Mouse (Mus musculus): ENCODE measurements around the gene Kif21b. TPM values are rescaled to one million over a fixed set of nuclear protein-coding genes. Genes with fewer than 3 reads are reported as not detected.

Kif21b gene
- polyA plus RNA-seq, 1 experiment from 2014 or later, result 50.0 TPM

DNA sequence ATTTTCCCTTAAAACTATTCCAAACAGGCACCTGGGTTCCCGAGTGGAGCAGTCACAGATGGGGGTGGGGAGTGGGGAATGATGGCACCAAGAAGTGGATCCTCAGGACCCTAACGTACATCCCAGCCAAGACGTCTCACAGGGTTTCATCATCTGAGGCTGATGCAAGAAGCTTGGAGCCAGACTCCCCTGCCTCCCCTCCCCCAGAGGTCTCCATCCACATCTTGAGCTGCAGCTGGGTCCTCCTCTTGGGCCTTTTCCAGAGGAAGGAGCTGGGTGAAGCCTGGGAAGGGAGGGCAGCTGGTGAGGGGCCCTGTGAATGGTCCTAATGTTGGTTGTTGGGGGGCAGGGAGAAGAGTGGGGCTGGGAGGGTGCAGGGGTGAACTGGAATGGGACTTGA, 1.1 kb upstream of the Kif21b start:
- ATAC-seq (ENCODE audit: low FRiP score, low read depth), result no peak
- Histone ChIP-seq H3K9ac (peak overlapping the region; percentile 89), H3K4me1 (replicated peaks) (peaks cover 47% of the 10 kb centered on the region), H3K9me3 (no peaks in the 10 kb centered on the region), H3K27me3 (no peaks in the 10 kb centered on the region), H3K4me3 (peak overlapping the region; percentile 67), H3K27ac (replicated peaks) (peak overlapping the region; percentile 93), H3K36me3 (no peaks in the 10 kb centered on the region), H3K4me2 (peak overlapping the region; percentile 70)
- 40% methylated on average over 3 of the region's 3 CpGs for WGBS

DNA sequence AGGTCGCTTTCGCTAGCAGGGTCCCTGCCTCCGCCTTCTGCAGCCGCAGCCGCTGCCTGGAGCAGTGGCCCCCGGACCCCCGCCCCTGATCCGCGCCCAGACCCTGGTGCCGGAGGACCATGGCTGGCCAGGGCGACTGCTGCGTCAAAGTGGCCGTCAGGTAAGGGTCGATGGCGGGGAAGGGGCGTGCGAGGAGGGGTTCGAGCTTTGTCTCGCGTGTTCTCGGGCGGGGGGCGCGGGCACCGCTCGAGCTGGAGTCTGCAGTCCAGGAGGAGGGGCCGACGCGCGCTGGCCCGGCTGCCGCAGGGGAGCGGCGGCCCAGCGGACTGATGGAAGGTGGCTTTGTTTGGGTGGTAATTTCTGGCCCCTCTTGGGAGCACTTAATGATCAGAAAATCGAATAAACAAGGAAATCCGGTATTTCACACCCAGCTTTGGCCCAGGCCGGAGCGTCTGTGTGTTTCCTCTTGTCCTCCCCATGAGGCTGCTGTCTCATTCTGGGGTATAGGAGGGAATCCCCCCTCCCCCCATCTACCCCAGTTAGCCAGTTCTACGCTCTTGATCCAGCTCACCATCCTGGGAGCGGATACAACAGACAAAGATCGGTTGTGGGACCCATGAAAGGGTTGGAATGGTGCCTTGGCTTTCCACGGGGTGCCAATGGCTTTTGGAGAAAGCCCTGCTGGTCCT, 558 bp downstream of the Kif21b start:
- WGBS, result 0% methylated on average over 40 of the region's 43 CpGs
- H3K4me1 ChIP-seq (replicated peaks), result peaks cover 63% of the 10 kb centered on the region
- no peaks in the 10 kb centered on the region for H3K9me3 ChIP-seq
- ATAC-seq (ENCODE audit: low FRiP score, low read depth), result peak; percentile 33
- H3K9ac ChIP-seq, result peak overlapping the region; percentile 89
- peak overlapping the region; percentile 70 for H3K4me2 ChIP-seq
- H3K36me3 ChIP-seq, result no peaks in the 10 kb centered on the region
- peak overlapping the region; percentile 93 for H3K27ac ChIP-seq (replicated peaks)
- no peaks in the 10 kb centered on the region for H3K27me3 ChIP-seq
- peak overlapping the region; percentile 67 for H3K4me3 ChIP-seq

DNA sequence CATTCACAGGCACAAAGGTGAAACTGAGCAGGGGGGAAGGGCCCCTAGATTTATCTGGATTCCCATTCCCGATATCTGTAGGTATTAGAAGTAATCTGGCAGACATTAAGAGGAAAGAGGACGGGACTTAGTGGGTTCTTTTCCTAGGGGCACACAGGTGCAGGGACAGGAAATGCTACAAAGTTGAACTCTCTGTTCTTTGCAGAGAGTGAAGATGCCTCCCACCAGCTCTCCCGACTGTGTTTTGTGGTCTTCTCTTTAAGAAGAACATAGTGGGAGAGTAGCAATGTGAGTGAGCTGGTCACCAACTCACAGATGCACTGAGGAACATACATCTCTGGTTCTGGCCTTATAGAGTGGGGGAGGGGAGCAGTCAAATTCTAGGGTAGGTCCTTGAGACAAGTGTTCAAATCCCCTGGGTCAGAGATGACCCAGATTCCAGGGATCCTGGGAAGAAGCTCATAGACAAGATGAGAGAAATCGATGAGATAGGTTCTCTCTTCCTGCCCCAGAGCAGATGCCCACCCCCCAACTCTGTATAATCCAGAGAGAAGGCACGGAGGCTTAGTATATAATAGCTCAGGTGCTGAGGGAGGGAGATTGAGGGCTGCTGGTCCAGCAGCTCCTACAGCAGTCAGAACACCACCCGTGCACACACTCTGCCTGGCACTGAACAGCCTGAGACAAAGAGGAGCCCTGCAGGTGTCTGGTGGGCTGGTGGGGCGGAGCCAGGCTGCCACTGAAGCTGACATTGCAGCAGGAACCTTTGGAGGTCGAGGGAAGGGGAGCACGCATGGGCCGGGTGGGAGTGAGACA, 1.4 kb downstream of the Kif21b start:
- Histone ChIP-seq H3K4me1 (replicated peaks) (peaks cover 72% of the 10 kb centered on the region), H3K36me3 (no peaks in the 10 kb centered on the region), H3K27me3 (no peaks in the 10 kb centered on the region), H3K4me2 (peak overlapping the region; percentile 70), H3K27ac (replicated peaks) (peak overlapping the region; percentile 93), H3K9me3 (no peaks in the 10 kb centered on the region), H3K9ac (peak overlapping the region; percentile 89), H3K4me3 (peak overlapping the region; percentile 67)
- peak; percentile 25; the same call in 1 of the 2 replicates for ATAC-seq (ENCODE audit: low FRiP score, low read depth)
- 19% methylated on average over 10 of the region's 10 CpGs for WGBS

DNA sequence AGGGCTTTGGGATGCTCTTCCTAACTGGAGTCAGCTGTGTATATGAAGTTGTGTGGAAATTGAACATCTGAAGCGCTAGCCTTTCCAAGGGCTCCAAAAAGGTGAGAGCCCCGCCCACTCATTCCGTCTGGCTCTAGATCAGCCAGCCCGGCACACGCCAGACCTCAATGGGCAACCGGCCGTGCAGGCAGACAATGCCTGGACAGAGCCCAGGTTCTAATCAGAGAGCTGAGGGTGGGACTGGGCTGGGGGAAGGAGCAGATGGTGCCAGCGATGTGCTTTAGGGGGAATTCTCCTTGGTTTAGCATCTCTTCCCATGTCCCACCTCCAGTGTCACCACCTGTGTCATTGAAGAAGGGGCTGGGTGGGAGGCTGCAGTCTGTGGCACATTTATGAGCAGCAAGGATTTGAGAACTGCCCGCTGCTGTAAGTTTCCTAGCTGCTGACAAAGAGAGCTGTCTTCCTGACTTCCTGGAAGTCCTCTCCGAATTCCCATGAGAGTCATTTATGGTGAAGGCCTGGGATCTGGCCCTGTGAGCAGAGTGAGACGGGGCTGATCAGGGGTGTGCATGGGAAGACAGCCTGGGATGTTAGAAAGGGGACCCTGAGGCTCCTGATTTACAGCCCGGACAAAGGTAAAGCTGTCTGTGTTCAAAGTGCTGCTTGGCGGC, 2.5 kb downstream of the Kif21b start:
- no peak for ATAC-seq (ENCODE audit: low FRiP score, low read depth)
- Histone ChIP-seq H3K4me2 (peak overlapping the region; percentile 70), H3K9ac (peak overlapping the region; percentile 89), H3K9me3 (no peaks in the 10 kb centered on the region), H3K27ac (replicated peaks) (peak overlapping the region; percentile 93), H3K27me3 (no peaks in the 10 kb centered on the region), H3K4me3 (peak overlapping the region; percentile 67), H3K36me3 (no peaks in the 10 kb centered on the region), H3K4me1 (replicated peaks) (peaks cover 79% of the 10 kb centered on the region)
- WGBS, result 27% methylated on average over 13 of the region's 13 CpGs

DNA sequence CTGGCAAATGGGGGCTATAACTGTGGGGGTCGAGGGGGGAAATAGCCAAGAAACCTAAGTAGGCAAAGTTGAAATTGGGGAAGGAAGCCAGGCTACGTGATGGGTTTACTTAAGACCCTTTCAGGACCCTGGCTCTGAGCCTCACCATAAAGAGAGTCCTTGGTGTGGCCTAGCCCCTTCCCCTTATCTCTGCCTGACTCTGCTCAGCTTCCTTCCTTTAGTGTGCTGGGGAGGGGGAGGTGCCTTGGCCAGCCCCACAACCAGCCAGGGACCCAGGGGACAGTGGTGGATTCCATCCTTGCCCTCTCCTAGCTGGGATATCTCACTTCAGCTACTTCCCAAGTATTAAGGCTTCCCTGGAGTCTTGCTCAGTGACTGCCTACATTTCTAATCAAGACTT, 3.4 kb downstream of the Kif21b start:
- Histone ChIP-seq H3K27me3 (no peaks in the 10 kb centered on the region), H3K27ac (replicated peaks) (peak overlapping the region; percentile 93; the same call in 1 of the 2 replicates), H3K36me3 (no peaks in the 10 kb centered on the region), H3K9ac (peak overlapping the region; percentile 89), H3K4me3 (peak overlapping the region; percentile 67), H3K4me2 (peak overlapping the region; percentile 70), H3K4me1 (replicated peaks) (peaks cover 79% of the 10 kb centered on the region), H3K9me3 (no peaks in the 10 kb centered on the region)
- no peak for ATAC-seq (ENCODE audit: low FRiP score, low read depth)
- WGBS, result 77% methylated on average over 2 of the region's 2 CpGs

DNA sequence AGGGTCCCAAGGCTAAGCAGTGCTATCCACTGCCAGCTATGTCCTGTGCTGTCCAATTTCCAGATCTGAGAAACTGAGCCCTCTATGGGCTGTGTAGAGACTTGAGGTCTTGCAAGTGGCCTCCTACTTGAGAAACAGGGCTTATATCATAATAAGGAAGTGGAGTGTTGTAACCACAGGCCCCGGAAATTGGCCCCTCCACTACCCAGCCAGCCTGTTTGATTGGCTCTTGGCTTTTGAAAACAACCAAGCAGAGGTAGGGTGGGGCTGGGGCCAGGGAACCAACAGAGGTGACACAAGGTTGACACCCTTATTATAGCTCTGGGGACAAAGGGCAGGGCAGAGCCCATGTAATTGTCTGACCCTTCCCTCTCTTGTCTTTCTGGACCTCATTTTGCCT, 3.9 kb downstream of the Kif21b start:
- no peaks in the 10 kb centered on the region for H3K9me3 ChIP-seq
- ATAC-seq (ENCODE audit: low FRiP score, low read depth), result no peak
- no peak overlapping the region for H3K9ac ChIP-seq
- peak overlapping the region; percentile 70 for H3K4me2 ChIP-seq
- H3K36me3 ChIP-seq, result no peaks in the 10 kb centered on the region
- WGBS, result 42% methylated on average over 1 of the region's 1 CpGs
- H3K27ac ChIP-seq (replicated peaks), result no peak overlapping the region
- no peak overlapping the region; the same call in 1 of the 2 replicates for H3K4me3 ChIP-seq
- peaks cover 79% of the 10 kb centered on the region for H3K4me1 ChIP-seq (replicated peaks)
- no peaks in the 10 kb centered on the region for H3K27me3 ChIP-seq

DNA sequence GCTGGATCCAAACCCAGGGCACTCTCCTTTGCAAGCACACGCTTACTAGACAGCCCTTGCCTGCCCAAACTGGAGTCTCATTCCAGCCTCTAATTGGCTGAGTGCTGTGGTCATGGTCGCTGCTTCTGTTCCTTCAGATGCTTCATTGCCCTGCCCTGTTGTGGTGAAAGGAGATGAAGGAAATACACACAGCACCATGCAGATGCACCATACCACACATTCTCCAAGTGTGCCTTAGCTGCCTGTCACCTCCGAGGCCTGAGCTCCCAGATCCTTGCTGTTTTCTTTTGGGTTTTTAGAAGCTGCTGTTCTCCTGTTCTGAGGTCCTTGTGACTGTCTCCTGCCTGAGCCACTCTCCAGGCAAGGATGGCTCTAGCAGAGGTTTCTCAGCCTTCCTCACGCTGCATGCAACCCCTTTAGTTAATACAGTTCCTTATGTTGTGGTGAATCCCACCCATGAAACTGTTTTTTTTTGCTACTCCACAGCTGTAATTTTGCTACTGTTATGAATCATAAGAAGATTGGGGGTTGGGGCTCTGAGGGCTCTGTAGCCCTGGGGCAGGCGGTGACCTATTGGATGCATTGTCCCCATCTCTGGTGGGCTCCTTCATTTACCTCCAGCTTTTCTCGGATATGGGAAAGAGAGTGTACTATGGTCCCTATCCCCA, 4.7 kb downstream of the Kif21b start:
- Histone ChIP-seq H3K27ac (replicated peaks) (no peak overlapping the region), H3K4me3 (peak overlapping the region; percentile 4; the same call in 1 of the 2 replicates)
- WGBS, result 66% methylated on average over 6 of the region's 6 CpGs

DNA sequence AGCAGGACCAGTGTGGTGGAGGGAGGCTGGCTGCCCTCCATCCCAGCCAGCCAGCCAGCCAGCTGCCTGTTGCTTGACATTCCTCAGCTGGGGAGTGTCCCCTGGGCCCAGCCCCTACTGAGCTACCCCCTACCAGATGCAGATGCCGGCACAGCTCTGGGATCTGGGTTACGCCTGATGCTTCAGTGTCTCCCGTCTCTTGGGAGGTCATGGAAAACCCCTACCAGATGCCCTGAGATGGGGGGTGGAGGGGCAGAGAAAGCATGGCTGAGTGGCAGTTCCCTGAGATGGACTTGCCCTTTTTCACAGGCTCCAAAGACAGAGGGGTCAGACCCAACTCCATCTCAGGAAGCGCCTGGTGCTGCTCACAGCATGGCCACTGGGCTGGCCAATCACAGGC, 5.4 kb downstream of the Kif21b start:
- ATAC-seq (ENCODE audit: low FRiP score, low read depth), result no peak
- no peaks in the 10 kb centered on the region for H3K9me3 ChIP-seq
- no peaks in the 10 kb centered on the region for H3K36me3 ChIP-seq
- H3K4me1 ChIP-seq (replicated peaks), result peaks cover 85% of the 10 kb centered on the region
- H3K27ac ChIP-seq (replicated peaks), result no peak overlapping the region
- no peaks in the 10 kb centered on the region for H3K27me3 ChIP-seq
- no peak overlapping the region for H3K4me3 ChIP-seq
- WGBS, result 44% methylated on average over 4 of the region's 4 CpGs
- H3K9ac ChIP-seq, result no peak overlapping the region
- H3K4me2 ChIP-seq, result peak overlapping the region; percentile 70

More for the DNA sequence above, 4.7 kb downstream of the Kif21b start:
- H3K4me2 ChIP-seq, result peak overlapping the region; percentile 70
- no peaks in the 10 kb centered on the region for H3K9me3 ChIP-seq
- H3K27me3 ChIP-seq, result no peaks in the 10 kb centered on the region
- H3K4me1 ChIP-seq (replicated peaks), result peaks cover 79% of the 10 kb centered on the region
- no peaks in the 10 kb centered on the region for H3K36me3 ChIP-seq
- no peak for ATAC-seq (ENCODE audit: low FRiP score, low read depth)
- 0 out of 2 replicates have a peak overlapping the region, but pooled peaks have one; percentile 12 for H3K9ac ChIP-seq

DNA sequence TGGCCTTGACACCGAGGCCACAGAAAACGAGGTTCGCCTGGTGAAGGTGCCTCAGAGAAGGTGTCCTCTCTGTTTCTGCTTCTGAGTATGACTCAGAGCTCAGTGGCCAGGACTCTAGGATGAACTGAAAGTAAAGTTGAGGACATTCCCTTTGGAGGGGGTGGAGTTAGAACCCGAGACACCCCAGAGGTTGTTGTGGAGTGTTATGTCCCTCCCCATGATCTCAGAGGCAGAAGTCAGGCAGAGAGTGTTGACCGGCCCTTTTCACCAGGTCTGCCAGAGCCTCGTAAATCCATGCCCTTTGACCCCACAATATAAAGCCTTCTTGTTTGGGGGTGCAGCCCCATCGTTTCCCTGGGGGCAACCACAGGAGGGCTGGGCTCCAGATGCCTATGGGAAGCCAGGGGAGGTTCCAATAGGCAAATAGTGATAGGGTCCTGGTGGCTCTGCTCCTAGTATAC, 5.9 kb downstream of the Kif21b start:
- WGBS, result 31% methylated on average over 7 of the region's 7 CpGs
- no peak overlapping the region for H3K9ac ChIP-seq

DNA sequence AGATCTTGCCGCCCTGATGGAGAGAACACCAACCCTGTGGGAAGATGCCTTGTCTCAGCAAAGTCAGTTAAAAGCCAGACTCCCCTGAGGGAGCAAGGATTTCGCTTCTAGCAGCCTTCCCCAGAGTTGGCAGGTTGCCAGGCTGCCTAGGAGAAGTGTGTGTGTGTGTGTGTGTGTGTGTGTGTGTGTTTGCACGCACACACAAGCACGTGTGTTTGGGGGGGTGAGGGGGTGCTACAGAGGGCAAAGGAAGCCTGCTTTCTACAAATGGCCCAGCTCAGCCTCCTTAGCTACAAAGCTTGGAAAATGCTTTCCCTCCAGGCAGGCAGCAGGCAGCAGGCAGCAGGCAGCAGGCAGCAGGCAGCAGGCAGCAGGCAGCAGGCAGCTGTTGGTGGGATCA, 6.4 kb downstream of the Kif21b start:
- Histone ChIP-seq H3K27me3 (no peaks in the 10 kb centered on the region), H3K9ac (no peak overlapping the region), H3K4me3 (no peak overlapping the region), H3K4me2 (peak overlapping the region; percentile 39), H3K36me3 (no peaks in the 10 kb centered on the region), H3K9me3 (no peaks in the 10 kb centered on the region), H3K4me1 (replicated peaks) (peaks cover 96% of the 10 kb centered on the region), H3K27ac (replicated peaks) (peak overlapping the region; percentile 4)
- 0% methylated on average over 4 of the region's 4 CpGs for WGBS
- ATAC-seq (ENCODE audit: low FRiP score, low read depth), result no peak

More for the DNA sequence above, 5.9 kb downstream of the Kif21b start:
- H3K27ac ChIP-seq (replicated peaks), result peak overlapping the region; percentile 4
- no peaks in the 10 kb centered on the region for H3K9me3 ChIP-seq
- no peaks in the 10 kb centered on the region for H3K27me3 ChIP-seq
- peak overlapping the region; percentile 70 for H3K4me2 ChIP-seq
- H3K4me3 ChIP-seq, result no peak overlapping the region
- peaks cover 91% of the 10 kb centered on the region for H3K4me1 ChIP-seq (replicated peaks)
- no peak for ATAC-seq (ENCODE audit: low FRiP score, low read depth)
- no peaks in the 10 kb centered on the region for H3K36me3 ChIP-seq

DNA sequence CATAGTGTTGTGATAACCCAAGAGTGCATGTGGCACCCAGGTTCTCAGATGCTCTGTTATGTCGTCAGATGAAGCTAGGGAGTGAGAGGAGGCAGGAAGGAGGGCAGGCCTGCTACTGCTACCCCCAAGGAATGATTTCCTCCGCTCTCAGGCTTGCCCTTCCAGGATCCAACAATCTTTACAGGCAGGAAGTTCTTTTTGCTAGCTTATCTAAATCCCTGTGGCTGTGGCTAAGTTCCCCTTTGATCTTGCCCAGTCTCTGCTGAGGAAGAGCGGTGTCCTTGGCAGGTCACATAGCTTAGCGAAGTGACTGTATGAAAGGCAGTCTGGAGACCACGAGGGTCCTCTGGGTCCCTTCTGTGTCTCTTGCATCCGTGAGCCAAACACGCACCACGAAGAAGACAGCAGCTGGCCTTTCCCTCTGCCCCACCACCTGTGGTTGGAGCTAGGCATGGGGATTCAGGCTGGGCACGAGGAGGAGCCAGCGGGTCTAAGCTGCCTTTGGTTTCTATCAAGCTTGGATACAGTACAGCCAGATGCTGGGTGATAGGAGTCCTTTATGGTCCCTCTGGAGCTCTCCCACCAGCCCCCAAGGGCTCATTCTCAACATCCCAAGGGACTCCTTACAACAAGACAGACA, 7.1 kb downstream of the Kif21b start:
- H3K27ac ChIP-seq (replicated peaks), result peak overlapping the region; percentile 4
- no peak for ATAC-seq (ENCODE audit: low FRiP score, low read depth)
- peak overlapping the region; percentile 39 for H3K4me2 ChIP-seq
- H3K27me3 ChIP-seq, result no peaks in the 10 kb centered on the region
- no peak overlapping the region for H3K4me3 ChIP-seq
- 35% methylated on average over 10 of the region's 10 CpGs for WGBS
- H3K4me1 ChIP-seq (replicated peaks), result peaks cover 100% of the 10 kb centered on the region
- H3K9ac ChIP-seq, result no peak overlapping the region
- no peaks in the 10 kb centered on the region for H3K9me3 ChIP-seq
- no peaks in the 10 kb centered on the region for H3K36me3 ChIP-seq

Data from hindbrain, embryonic 15.5 days (tissue).